Mouse (Mus musculus) ovary, postnatal 14 days (tissue): Measurements from ENCODE around the gene Mt3.
A peak's percentile ranks its signal among the peaks of the same experiment; 100 is the strongest.
"Not testable (repeated sequence)": the region's sequence is repeated elsewhere in the genome, so short reads cannot be mapped to it uniquely, and the experiment has no call there.

Experiments
- DNase-seq: peaks from one replicate; pipeline ENCODE4 v3.0.0; 2022; ENCODE audit warnings: low spot score

Gene Mt3

DNA sequence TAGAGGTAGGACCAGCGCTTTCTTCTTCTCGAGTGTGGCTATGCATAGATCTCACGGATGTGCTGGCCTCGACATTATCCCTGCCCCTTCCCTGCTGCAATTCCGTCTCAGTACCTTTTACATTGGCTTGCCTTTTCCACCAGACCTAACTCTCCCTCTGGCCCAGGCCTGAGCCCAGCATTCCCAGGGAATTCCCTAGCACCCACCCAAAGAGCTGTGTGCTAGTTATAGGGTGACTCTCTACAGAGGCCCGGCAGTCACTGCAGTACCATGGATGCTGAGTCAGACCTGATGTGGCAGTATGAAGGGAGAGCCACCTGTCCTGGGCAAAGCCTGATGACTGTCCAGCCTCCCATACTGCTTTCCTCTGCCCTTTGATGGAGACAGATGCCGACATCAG, 1.0 kb downstream of the Mt3 start:
- DNase-seq, result no peak

- no peak for DNase-seq
Observed at GRCm38 (mm10) chr8:94154537-94154936, 2.1 kb downstream of the Mt3 start.

- DNase-seq, result no peak
Observed at GRCm38 (mm10) chr8:94156092-94156491, 3.7 kb downstream of the Mt3 start.

DNA sequence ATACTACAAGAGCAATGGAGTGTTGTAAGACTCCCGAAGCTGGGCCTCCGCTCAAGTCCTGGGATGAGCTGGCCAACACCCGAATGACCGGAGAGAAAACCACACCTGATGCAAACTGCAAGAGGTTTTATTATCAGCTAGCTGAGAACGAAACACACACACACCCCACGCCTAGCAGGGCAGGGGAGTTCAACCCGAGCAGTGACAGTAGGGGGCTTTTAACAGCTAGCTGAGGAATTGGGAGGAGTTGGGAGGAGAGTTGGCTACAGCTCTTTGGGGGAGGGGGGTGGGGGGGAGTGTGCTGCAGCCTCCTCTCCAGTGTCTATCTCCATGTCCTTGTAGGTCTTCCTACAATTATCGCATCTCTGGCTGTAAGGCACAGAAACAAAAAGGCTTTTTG, 13.4 kb downstream of the Mt3 start:
- DNase-seq, result not testable (repeated sequence)

GRCm38 (mm10) chr8:94167244-94167643, 14.8 kb downstream of the Mt3 start:
- peak; percentile 88 for DNase-seq

DNA sequence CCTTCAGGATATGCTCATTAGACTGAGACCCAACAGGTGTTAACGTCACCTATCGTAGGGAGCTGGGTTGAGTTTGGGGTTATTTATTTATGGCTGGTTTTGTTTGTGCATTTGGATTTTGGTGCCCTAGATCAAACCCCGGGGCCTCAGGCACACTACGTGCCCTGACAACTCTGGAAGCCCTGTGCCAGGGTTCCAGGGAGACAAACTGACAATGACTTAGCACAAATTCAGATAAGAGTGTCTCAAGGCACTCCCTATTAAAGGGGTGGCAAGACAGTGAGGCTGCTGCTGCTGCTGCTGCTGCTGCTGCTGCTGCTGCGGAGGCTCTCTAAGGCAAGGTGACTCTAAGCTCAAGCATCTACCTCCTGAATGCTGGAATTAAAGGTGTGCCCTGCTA, 17.1 kb downstream of the Mt3 start:
- DNase-seq, result no peak

GRCm38 (mm10) chr8:94171321-94171755, 18.9 kb downstream of the Mt3 start:
- no peak for DNase-seq

- peak; percentile 52 for DNase-seq
Observed at GRCm38 (mm10) chr8:94172075-94172808, 19.8 kb downstream of the Mt3 start, which contains the start of gene Mt2. Gene Mt2, plus strand, starts transcription at chr8:94172664.

- no peak for DNase-seq
Observed at GRCm38 (mm10) chr8:94172809-94173732, 20.7 kb downstream of the Mt3 start.

DNA sequence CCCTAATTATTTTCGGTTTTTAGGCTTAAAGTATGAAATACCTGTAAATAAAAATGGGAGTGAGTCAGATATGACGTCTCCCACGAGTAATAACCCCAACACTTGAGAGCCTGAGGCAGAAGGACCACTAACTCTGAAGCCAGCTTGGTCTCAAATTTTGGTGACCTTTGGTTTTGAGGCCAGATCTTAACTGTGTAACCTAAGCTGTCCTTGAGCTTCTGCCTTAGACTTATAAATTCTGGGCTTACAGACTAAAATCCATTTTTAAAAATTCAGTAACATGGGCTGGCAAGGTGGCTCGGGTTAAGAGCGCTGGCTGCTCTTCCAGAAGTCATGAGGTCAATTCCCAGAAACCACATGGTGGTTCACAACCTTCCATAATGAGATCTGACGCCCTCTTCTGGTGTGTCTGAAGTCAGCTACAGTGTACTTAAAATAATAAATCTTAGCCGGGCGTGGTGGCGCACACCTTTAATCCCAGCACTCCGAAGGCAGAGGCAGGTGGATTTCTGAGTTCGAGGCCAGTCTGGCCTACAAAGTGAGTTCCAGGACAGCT, 21.5 kb downstream of the Mt3 start:
- no peak for DNase-seq

DNA sequence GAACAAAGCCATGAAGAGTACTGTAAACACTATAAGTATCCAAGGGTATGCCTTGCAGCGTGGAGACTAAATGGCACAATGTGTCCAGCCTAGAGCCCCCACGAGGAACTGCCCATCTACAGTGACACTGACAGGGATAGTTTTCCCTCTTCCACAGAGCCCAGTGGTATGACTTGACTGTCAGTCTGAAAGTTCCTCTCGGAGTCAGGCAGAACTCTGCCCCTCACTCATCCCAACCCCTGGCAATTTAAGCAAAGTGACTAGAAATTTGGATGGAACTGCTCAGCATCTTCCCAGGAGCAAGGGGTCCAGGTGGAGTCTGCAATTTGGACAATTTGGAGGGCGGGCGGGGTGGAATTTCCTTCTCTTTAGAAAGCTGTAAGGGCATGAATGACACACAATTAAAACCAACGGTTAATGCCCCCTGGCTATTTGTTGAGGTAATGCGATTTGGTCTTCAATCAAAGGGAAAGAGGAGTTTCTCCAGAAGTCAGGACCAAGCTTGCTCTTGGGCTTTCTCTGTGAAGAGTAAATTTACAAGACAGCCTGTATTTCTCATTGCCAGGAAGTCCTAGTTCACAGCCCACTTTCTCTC, 22.3 kb downstream of the Mt3 start:
- DNase-seq, result no peak

GRCm38 (mm10) chr8:94177716-94178390, 25.4 kb downstream of the Mt3 start:
- no peak for DNase-seq

DNA sequence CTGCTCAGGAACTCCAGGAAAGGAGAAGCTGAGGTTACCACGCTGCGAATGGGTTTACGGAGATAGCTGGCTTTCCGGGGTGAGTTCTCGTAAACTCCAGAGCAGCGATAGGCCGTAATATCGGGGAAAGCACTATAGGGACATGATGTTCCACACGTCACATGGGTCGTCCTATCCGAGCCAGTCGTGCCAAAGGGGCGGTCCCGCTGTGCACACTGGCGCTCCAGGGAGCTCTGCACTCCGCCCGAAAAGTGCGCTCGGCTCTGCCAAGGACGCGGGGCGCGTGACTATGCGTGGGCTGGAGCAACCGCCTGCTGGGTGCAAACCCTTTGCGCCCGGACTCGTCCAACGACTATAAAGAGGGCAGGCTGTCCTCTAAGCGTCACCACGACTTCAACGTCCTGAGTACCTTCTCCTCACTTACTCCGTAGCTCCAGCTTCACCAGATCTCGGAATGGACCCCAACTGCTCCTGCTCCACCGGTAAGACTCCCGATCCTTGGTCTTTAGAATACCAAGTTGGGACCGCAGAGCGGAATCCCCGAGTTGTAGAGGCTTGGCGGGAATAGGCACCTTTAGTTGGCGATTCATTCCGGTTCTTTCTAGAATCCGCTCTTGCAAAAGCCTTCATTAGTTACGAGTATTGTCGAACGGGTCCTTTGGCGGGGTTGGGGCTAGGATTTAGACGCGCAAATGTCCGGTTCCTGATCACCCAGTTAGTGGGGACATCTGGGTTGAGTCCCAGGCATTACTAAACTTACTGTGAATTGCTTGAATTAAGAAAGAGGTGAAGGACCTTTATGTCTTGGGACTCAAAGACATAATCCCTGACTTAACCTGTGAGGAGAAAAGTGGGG, 26.7 kb downstream of the Mt3 start, which contains the start of gene Mt1:
Gene Mt1, plus strand, starts transcription at position 226 of the 856 bp plus-strand sequence.
- peak; percentile 69 for DNase-seq

DNA sequence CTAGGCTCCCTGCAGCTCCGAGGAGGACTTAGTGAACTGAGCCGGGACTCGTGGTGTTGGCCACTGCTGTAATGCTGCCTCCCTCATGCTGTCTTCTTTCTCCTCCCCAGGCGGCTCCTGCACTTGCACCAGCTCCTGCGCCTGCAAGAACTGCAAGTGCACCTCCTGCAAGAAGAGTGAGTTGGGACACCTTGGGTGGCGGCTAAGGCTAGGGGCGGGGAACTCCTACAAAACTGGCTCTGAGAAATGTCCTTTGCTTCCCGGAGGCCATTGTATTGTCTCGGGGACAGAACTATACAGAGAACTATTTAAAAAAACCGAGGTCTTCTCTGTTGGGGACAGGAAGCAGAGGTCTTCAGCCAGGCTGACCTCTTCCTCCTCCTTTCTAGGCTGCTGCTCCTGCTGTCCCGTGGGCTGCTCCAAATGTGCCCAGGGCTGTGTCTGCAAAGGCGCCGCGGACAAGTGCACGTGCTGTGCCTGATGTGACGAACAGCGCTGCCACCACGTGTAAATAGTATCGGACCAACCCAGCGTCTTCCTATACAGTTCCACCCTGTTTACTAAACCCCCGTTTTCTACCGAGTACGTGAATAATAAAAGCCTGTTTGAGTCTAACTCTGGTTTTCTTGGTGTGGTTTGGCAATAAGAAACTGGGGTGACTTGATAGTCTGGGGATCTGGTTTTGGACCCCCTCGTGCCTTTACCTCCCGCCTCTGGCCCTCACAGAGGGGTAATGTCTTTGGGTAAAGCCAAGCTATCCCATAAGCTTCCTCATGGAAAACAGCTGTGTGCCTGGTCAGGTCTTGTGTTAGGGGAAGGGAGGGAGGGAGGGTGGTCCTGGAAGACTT, 27.5 kb downstream of the Mt3 start:
- DNase-seq, result no peak

- no peak for DNase-seq
Observed at GRCm38 (mm10) chr8:94180561-94180908, 28.1 kb downstream of the Mt3 start.

- DNase-seq, result no peak
Observed at GRCm38 (mm10) chr8:94182055-94182929, 29.9 kb downstream of the Mt3 start.

GRCm38 (mm10) chr8:94183117-94183516, 30.7 kb downstream of the Mt3 start:
- DNase-seq, result peak; percentile 68

DNA sequence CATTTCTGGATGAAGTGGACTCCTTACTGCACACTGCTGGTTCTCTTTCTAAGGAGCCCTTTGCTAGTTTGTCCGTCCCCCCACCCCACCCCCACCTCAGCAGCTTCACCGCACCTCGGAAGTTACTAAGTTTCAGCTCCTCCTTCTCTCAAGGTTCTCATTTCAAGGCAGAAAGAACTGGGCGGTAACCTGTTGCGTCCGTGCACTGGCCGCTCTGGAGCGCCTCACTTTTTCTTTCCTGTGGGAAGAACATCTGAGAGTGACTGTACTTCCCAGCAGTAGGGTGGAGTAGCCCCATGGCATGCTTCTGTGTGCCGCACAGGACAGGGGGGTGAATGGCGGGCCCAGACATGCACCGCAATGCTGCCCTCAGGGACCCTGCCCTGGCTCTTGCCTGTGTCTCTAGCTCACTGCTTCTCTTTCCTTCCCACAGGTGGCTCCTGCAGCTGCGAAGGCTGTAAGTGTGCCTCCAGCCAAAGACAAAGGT, 32.0 kb downstream of the Mt3 start:
- no peak for DNase-seq

DNA sequence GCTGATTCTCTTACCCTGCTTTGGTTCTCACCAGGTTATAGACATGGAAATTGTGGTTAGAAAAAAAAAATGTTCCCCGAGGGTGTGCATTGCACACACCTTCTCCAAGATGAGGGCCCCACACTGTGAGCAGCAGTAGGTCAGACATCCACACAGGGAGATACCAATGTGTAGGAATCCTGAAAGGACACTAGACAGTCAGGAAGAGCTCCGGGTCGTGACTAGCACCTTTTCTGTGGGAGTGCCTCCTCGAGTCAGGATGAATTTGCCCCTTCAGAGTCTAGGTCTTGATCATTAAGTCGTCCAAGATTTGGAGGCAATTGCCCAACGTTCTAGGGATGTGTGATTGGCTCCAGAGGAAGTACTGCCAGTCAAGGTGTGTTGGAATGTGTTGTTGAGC, 33.4 kb downstream of the Mt3 start:
- no peak for DNase-seq
